Comparison of ENCODE assay signal across 15 mouse cellular contexts in the genomic region with DNA sequence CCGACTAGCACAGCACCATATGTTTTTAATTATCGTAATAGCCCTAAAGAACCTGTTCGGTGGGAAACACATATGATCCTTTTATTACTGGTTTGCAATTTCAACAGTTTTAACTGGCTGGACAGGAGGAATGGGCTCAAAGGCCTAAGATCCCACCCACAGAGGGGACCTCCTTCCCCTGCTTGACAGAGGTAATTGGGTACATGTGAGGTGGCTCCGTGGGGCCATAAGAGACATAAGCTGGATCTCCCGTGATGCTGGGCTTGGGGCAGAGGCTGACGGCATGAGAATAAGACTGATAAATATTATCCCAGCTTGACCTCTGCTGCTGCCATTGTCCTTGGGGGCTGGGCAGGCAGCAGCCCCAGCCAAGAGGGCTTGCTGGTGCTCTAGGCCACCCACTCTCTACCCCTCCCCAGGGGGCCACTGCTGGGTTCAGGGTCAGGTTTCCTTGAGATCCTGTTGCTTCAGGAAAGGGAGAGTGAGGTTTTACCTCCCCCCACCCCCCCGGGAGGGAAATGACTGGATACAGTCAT.
DNase-seq lines count a peak whose midpoint lies in the region; ATAC-seq and TF ChIP-seq lines count a peak whose summit lies in the region.
"Had no signal": no experiment of that assay in that cellular context is flagged by ENCODE, and none has a peak within 500 bp of the region (broad histone marks: within the 10 kb centered on the region; RNA-seq: fewer than 3 reads in every experiment).

No protein-coding gene starts in this region.

- no peaks in the 10 kb centered on the region for H3K9me3 ChIP-seq in embryonic facial prominence, embryonic 12.5 days
- no peaks in the 10 kb centered on the region for H3K9me3 ChIP-seq in limb, embryonic 14.5 days (ENCODE audit: control insufficient read depth, low read length)
- H3K9me3 ChIP-seq: heart, embryonic 13.5 days; neural tube, embryonic 12.5 days had no signal

- H3K27me3 ChIP-seq in embryonic facial prominence, embryonic 12.5 days: peaks cover 9% of the 10 kb centered on the region
- H3K27me3 ChIP-seq in limb, embryonic 14.5 days (ENCODE audit: control insufficient read depth, insufficient read depth, low read length): no peaks in the 10 kb centered on the region; the same call in 1 of the 2 replicates
- H3K27me3 ChIP-seq: heart, embryonic 13.5 days; neural tube, embryonic 12.5 days had no signal

- H3K9ac ChIP-seq in embryonic facial prominence, embryonic 12.5 days: no peak overlapping the region
- H3K9ac ChIP-seq in limb, embryonic 14.5 days (ENCODE audit: low read depth, low read length, severe bottlenecking): no peak overlapping the region
- H3K9ac ChIP-seq: heart, embryonic 13.5 days; neural tube, embryonic 12.5 days had no signal

- H3K4me2 ChIP-seq in embryonic facial prominence, embryonic 12.5 days (replicated peaks): peak overlapping the region; percentile 30; the same call in 1 of the 2 replicates
- peak overlapping the region; percentile 13; the same call in 1 of the 2 replicates for H3K4me2 ChIP-seq in limb, embryonic 14.5 days (replicated peaks; ENCODE audit: low read depth, low read length, severe bottlenecking)
- H3K4me2 ChIP-seq: heart, embryonic 13.5 days; neural tube, embryonic 12.5 days had no signal

- no peak for TF ChIP-seq POLR2A in limb, embryonic 14.5 days (IDR thresholded peaks at IDR 0.05; ENCODE audit: borderline replicate concordance, extremely low read depth, insufficient read depth, insufficient read length)

- DNase-seq in adrenal gland, postnatal 10 days: peak; percentile 16
- no peak for DNase-seq in adrenal gland, postnatal 14 days
- peak; percentile 31 for DNase-seq in ES-CJ7 (ENCODE audit: low read depth, low spot score)
- peak; percentile 48 for DNase-seq in limb, embryonic 14.5 days (ENCODE audit: low spot score)
- DNase-seq in heart, adult 11 months: no peak
- no peak for DNase-seq in ovary, postnatal 14 days (ENCODE audit: low spot score)
- no peak for DNase-seq in left cerebral cortex, adult 18-20 months (ENCODE audit: low spot score in 2 of 2)
- DNase-seq: cerebellum, adult 9-11 months; kidney, adult 8-10 months; midbrain, embryonic 14.5 days; right cerebral cortex, postnatal 25 days had no signal

- no peak overlapping the region for H3K27ac ChIP-seq in embryonic facial prominence, embryonic 12.5 days
- H3K27ac ChIP-seq in limb, embryonic 14.5 days (replicated peaks; ENCODE audit: low read depth, low read length): no peak overlapping the region
- H3K27ac ChIP-seq: heart, embryonic 13.5 days; hindbrain, postnatal 0 days; neural tube, embryonic 12.5 days had no signal

- ATAC-seq in embryonic facial prominence, embryonic 12.5 days (ENCODE audit: insufficient number of reproducible peaks, insufficient read depth, low FRiP score, low TSS enrichment): peak; percentile 61
- peak; percentile 77 for ATAC-seq in limb, embryonic 14.5 days (ENCODE audit: low FRiP score, low read depth)
- ATAC-seq: hindbrain, postnatal 0 days had no signal

- H3K36me3 ChIP-seq in embryonic facial prominence, embryonic 12.5 days: no peaks in the 10 kb centered on the region
- no peaks in the 10 kb centered on the region for H3K36me3 ChIP-seq in limb, embryonic 14.5 days (ENCODE audit: control insufficient read depth, insufficient read depth, low read length)
- H3K36me3 ChIP-seq: heart, embryonic 13.5 days; neural tube, embryonic 12.5 days had no signal

- peaks cover 25% of the 10 kb centered on the region for H3K4me1 ChIP-seq in embryonic facial prominence, embryonic 12.5 days
- H3K4me1 ChIP-seq in limb, embryonic 14.5 days (ENCODE audit: control insufficient read depth, insufficient read depth, low read length): peaks cover 10% of the 10 kb centered on the region

- H3K4me3 ChIP-seq in embryonic facial prominence, embryonic 12.5 days: no peak overlapping the region
- no peak overlapping the region for H3K4me3 ChIP-seq in limb, embryonic 14.5 days (replicated peaks; ENCODE audit: low read length)
- H3K4me3 ChIP-seq: heart, embryonic 13.5 days; neural tube, embryonic 12.5 days had no signal

- WGBS in embryonic facial prominence, embryonic 12.5 days: 11% methylated on average over 7 of the region's 7 CpGs
- WGBS in limb, embryonic 14.5 days: 6% methylated on average over 7 of the region's 7 CpGs

Comparison
In these comparisons a context has a peak if more than half of its experiments do, and no peak if none do; other contexts are left out.
1. DNase-seq: peak in adrenal gland, postnatal 10 days (single experiment), ES-CJ7 (single experiment) and limb, embryonic 14.5 days (single experiment); none in adrenal gland, postnatal 14 days (single experiment), heart, adult 11 months (single experiment), ovary, postnatal 14 days (single experiment) and left cerebral cortex, adult 18-20 months (0 of 2).